Mouse (Mus musculus): ENCODE data around the gene Gss. TPM values are rescaled to one million over a fixed set of nuclear protein-coding genes. Genes with fewer than 3 reads are reported as not detected.
"Not testable (repeated sequence)": the region's sequence is repeated elsewhere in the genome, so short reads cannot be mapped to it uniquely, and the experiment has no call there.

Gss gene
- polyA plus RNA-seq, 1 experiment from 2014 or later = 16.7 TPM

DNA sequence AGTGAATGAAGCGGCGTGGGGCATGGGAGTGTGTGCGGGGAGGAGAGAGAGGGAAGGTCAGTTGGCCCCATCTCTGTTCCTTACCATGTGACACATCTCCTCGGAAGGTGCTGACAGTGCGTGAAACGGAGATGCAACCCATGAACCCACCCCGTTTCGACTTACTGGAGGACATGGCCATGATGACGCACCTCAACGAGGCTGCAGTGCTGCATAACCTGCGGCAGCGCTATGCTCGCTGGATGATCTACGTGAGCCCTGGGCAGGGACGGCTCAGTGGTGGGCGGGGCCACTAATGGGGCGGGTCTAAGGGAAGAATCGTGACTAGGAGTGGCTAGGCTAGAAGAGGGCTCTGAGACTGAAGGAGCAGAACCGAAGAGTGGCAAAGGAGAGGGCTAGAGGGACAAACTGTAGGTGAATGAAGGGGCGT lies 20.7 kb upstream of the Gss start:
- 7% methylated on average over 20 of the region's 20 CpGs for WGBS
- H3K27ac ChIP-seq = no peak overlapping the region
- no peaks in the 10 kb centered on the region for H3K9me3 ChIP-seq (replicated peaks)
- H3K4me3 ChIP-seq = peak overlapping the region; percentile 26
- H3K4me1 ChIP-seq = peaks cover 7% of the 10 kb centered on the region
- H3K9ac ChIP-seq = no peak overlapping the region
- 0 out of 2 replicates have a peak, but pooled peaks cover 9% of the 10 kb centered on the region for H3K27me3 ChIP-seq
- no peaks in the 10 kb centered on the region for H3K36me3 ChIP-seq (ENCODE audit: poor library complexity, severe bottlenecking)
- peak; percentile 70; the same call in 1 of the 2 replicates for ATAC-seq
- H3K4me2 ChIP-seq = peak overlapping the region; percentile 58

GRCm38 (mm10) chr2:155611834-155612550 lies 19.4 kb upstream of the Gss start:
- Histone ChIP-seq H3K27ac (no peak overlapping the region), H3K4me3 (no peak overlapping the region), H3K4me1 (peaks cover 7% of the 10 kb centered on the region), H3K9ac (no peak overlapping the region), H3K27me3 (0 out of 2 replicates have a peak, but pooled peaks cover 9% of the 10 kb centered on the region), H3K4me2 (no peak overlapping the region), H3K9me3 (replicated peaks) (no peaks in the 10 kb centered on the region), H3K36me3 (ENCODE audit: poor library complexity, severe bottlenecking) (no peaks in the 10 kb centered on the region)
- no peak for ATAC-seq
- WGBS = 80% methylated on average over 9 of the region's 9 CpGs

GRCm38 (mm10) chr2:155610978-155611377 lies 18.4 kb upstream of the Gss start, which contains the start of gene Myh7b:
Myh7b (plus strand) TSS chr2:155611212.
- Histone ChIP-seq H3K36me3 (ENCODE audit: poor library complexity, severe bottlenecking) (no peaks in the 10 kb centered on the region), H3K4me2 (no peak within 1 kb of the TSS), H3K9ac (no peak within 1 kb of the TSS), H3K27me3 (0 out of 2 replicates have a peak, but pooled peaks cover 9% of the 10 kb centered on the region), H3K4me1 (peaks cover 7% of the 10 kb centered on the region), H3K27ac (no peak within 1 kb of the TSS), H3K9me3 (replicated peaks) (no peaks in the 10 kb centered on the region), H3K4me3 (no peak within 1 kb of the TSS)
- ATAC-seq = no peak
- WGBS = 32% methylated on average over 4 of the region's 4 CpGs

GRCm38 (mm10) chr2:155606360-155606759 lies 13.8 kb upstream of the Gss start:
- Histone ChIP-seq H3K9me3 (replicated peaks) (no peaks in the 10 kb centered on the region), H3K27me3 (no peaks in the 10 kb centered on the region), H3K27ac (no peak overlapping the region), H3K4me1 (no peaks in the 10 kb centered on the region), H3K9ac (no peak overlapping the region), H3K4me2 (no peak overlapping the region), H3K36me3 (ENCODE audit: poor library complexity, severe bottlenecking) (no peaks in the 10 kb centered on the region), H3K4me3 (no peak overlapping the region)
- WGBS = 78% methylated on average over 4 of the region's 4 CpGs
- ATAC-seq = no peak

GRCm38 (mm10) chr2:155605236-155605589 lies 12.6 kb upstream of the Gss start:
- 78% methylated on average over 4 of the region's 4 CpGs for WGBS
- not testable (repeated sequence) for H3K27me3 ChIP-seq; H3K9me3 ChIP-seq (replicated peaks); H3K27ac ChIP-seq; H3K4me1 ChIP-seq; H3K9ac ChIP-seq; H3K36me3 ChIP-seq (ENCODE audit: poor library complexity, severe bottlenecking); H3K4me3 ChIP-seq; H3K4me2 ChIP-seq; ATAC-seq

DNA sequence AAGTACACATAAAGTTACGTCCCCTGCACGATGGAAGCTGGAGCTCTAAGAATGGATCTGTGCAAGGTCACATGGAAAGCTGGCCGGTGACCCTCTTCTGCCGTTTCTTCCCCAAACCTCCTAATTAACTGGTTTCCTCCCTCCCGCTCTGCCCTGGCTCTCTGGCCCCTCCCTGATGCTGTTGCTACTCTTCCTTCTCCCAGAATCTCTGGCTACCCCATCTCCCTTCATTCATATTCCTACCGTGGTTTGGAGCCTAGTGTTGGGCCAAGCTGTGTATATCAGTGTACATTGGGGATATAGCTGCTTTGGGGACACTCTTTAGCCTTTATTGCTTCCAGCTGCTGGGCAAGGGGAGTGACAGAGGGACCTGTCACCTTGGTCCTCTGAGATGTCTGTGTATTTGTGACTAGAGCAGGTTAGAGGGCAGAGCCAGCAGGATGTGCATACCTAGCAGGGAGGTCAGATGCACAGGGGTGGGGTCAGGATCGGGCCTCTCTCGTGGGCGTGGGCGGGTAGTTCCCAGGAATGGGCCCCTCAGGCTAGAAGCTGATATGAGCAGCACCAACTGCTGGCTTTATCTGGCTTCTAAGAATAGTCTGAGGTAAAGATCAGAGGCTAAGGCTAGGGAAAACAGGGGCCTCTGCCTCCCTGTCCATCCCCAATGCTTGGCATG lies 12.1 kb upstream of the Gss start:
- no peaks in the 10 kb centered on the region for H3K9me3 ChIP-seq (replicated peaks)
- 52% methylated on average over 10 of the region's 10 CpGs for WGBS
- H3K4me1 ChIP-seq = no peaks in the 10 kb centered on the region
- no peak overlapping the region for H3K4me2 ChIP-seq
- H3K27me3 ChIP-seq = no peaks in the 10 kb centered on the region
- ATAC-seq = no peak
- no peak overlapping the region for H3K27ac ChIP-seq
- H3K9ac ChIP-seq = no peak overlapping the region
- H3K4me3 ChIP-seq = no peak overlapping the region
- no peaks in the 10 kb centered on the region for H3K36me3 ChIP-seq (ENCODE audit: poor library complexity, severe bottlenecking)

DNA sequence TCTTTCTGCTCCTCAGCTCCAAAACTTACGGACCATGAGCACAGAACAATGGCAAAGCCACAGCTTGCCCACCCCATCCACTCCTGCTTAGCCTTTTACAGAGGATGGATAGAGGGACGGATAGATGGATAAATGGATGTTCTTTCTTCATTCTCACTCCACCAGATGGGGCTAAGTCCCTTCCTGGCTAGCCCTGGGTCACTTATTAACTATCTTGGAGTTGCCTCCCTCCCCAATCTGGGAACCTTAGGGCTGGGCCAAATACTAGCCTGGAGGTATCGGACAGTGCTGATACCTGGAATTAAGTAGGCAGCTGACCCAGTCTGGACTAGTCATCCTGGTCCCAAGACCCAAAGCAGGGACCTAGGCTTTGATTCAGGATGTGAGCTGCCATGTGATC lies 11.1 kb upstream of the Gss start:
- no peaks in the 10 kb centered on the region for H3K36me3 ChIP-seq (ENCODE audit: poor library complexity, severe bottlenecking)
- no peak overlapping the region for H3K9ac ChIP-seq
- ATAC-seq = no peak
- H3K27me3 ChIP-seq = no peaks in the 10 kb centered on the region
- H3K4me2 ChIP-seq = no peak overlapping the region
- H3K27ac ChIP-seq = no peak overlapping the region
- H3K4me3 ChIP-seq = no peak overlapping the region
- WGBS = 65% methylated on average over 3 of the region's 3 CpGs
- no peaks in the 10 kb centered on the region for H3K4me1 ChIP-seq
- no peaks in the 10 kb centered on the region for H3K9me3 ChIP-seq (replicated peaks)

DNA sequence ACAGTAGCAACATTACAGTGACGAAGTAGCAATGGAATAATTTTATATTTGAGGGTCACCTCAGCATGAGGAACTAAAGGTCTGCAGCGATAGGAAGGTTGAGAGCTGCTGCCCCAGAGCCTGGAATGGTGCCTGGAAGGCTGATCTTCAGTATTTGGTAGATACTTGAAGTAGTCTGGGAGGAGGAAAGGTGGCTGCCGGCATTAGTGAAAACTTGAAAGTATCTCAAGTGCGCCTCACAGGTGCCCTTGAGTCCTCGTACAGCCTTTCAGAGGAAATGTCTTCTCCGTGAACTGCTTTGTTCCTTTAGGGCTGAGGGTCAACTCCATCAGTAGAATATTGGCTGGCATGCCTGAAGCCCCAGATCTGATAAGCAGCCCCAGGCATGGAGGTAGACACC lies 2.9 kb upstream of the Gss start:
- Histone ChIP-seq H3K27me3 (peaks cover 2% of the 10 kb centered on the region; the same call in 1 of the 2 replicates), H3K27ac (no peak overlapping the region)
- 81% methylated on average over 6 of the region's 6 CpGs for WGBS

GRCm38 (mm10) chr2:155592854-155593283 lies 259 bp upstream of the Gss start:
- Histone ChIP-seq H3K9ac (peak overlapping the region; percentile 68), H3K4me2 (peak overlapping the region; percentile 78), H3K27ac (no peak overlapping the region), H3K9me3 (replicated peaks) (no peaks in the 10 kb centered on the region), H3K4me1 (peaks cover 17% of the 10 kb centered on the region), H3K27me3 (peaks cover 2% of the 10 kb centered on the region; the same call in 1 of the 2 replicates), H3K4me3 (peak overlapping the region; percentile 50), H3K36me3 (ENCODE audit: poor library complexity, severe bottlenecking) (no peaks in the 10 kb centered on the region)
- 0% methylated on average over 9 of the region's 9 CpGs for WGBS
- ATAC-seq = no peak

More for the DNA sequence above, 2.9 kb upstream of the Gss start:
- ATAC-seq = no peak
- no peaks in the 10 kb centered on the region for H3K36me3 ChIP-seq (ENCODE audit: poor library complexity, severe bottlenecking)
- no peak overlapping the region for H3K4me2 ChIP-seq
- H3K4me3 ChIP-seq = no peak overlapping the region
- no peaks in the 10 kb centered on the region for H3K9me3 ChIP-seq (replicated peaks)
- no peak overlapping the region for H3K9ac ChIP-seq
- H3K4me1 ChIP-seq = peaks cover 17% of the 10 kb centered on the region

- Histone ChIP-seq H3K9ac (peak overlapping the region; percentile 68), H3K4me2 (peak overlapping the region; percentile 78), H3K27me3 (peaks cover 2% of the 10 kb centered on the region; the same call in 1 of the 2 replicates), H3K9me3 (replicated peaks) (no peaks in the 10 kb centered on the region), H3K27ac (no peak overlapping the region; the same call in 1 of the 2 replicates), H3K4me1 (peaks cover 17% of the 10 kb centered on the region), H3K36me3 (ENCODE audit: poor library complexity, severe bottlenecking) (no peaks in the 10 kb centered on the region), H3K4me3 (peak overlapping the region; percentile 50)
- ATAC-seq = no peak
- WGBS = 4% methylated on average over 6 of the region's 6 CpGs
Observed at GRCm38 (mm10) chr2:155591676-155592075, 934 bp downstream of the Gss start.

- 85% methylated on average over 2 of the region's 2 CpGs for WGBS
Observed at GRCm38 (mm10) chr2:155590876-155591275, 1.7 kb downstream of the Gss start.

DNA sequence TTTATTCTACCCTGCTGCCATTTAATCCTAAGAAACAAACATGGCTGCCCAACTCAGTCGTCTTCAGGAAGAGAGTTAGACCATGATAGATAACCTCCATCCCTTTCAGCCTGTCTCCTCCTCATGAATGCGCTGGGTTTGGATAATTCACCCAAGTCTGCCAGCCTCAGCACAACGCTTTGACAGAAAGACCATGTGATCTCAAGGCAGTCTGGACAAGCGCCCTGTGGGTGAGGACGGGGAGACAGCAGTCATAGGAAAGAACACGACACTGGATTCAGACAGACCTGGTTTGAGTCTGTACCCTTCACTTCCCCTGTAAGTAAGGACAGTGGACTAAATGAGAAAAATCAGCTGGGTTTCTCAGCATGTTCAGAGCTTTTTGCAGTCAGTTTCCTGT lies 3.1 kb downstream of the Gss start:
- 83% methylated on average over 6 of the region's 6 CpGs for WGBS
- Histone ChIP-seq H3K36me3 (ENCODE audit: poor library complexity, severe bottlenecking) (no peaks in the 10 kb centered on the region), H3K9me3 (replicated peaks) (no peaks in the 10 kb centered on the region), H3K4me3 (no peak overlapping the region), H3K4me1 (peaks cover 20% of the 10 kb centered on the region), H3K27ac (no peak overlapping the region), H3K4me2 (no peak overlapping the region), H3K27me3 (no peaks in the 10 kb centered on the region), H3K9ac (no peak overlapping the region)
- ATAC-seq = no peak

More at GRCm38 (mm10) chr2:155590876-155591275, 1.7 kb downstream of the Gss start:
- no peak for ATAC-seq
- Histone ChIP-seq H3K9me3 (replicated peaks) (no peaks in the 10 kb centered on the region), H3K36me3 (ENCODE audit: poor library complexity, severe bottlenecking) (no peaks in the 10 kb centered on the region), H3K27me3 (peaks cover 2% of the 10 kb centered on the region; the same call in 1 of the 2 replicates), H3K4me2 (no peak overlapping the region), H3K9ac (no peak overlapping the region), H3K27ac (no peak overlapping the region), H3K4me3 (no peak overlapping the region), H3K4me1 (peaks cover 17% of the 10 kb centered on the region)

All from forebrain, embryonic 13.5 days (tissue).